Mouse (Mus musculus): ENCODE measurements at regions not wholly inside any gene's neighbourhood (a gene's known extent, or its start where the extent isn't known, plus 50 kb on each side); places are given as distances from the start of the nearest gene placed in this dataset.

- no peak for DNase-seq (ENCODE audit: extremely low spot score)
These were observed 1278.1 kb downstream of the Stim2 start for GRCm38 (mm10) chr5:55276265-55276837.

GRCm38 (mm10) chr5:55293301-55293700 is 1295.0 kb downstream of the Stim2 start:
- peak; percentile 6 for DNase-seq (ENCODE audit: extremely low spot score)

GRCm38 (mm10) chr5:55293978-55294377 is 1295.7 kb downstream of the Stim2 start:
- DNase-seq (ENCODE audit: extremely low spot score), result peak; percentile 1

GRCm38 (mm10) chr5:55294781-55295180 is 1296.5 kb downstream of the Stim2 start:
- no peak for DNase-seq (ENCODE audit: extremely low spot score)

GRCm38 (mm10) chr5:55301538-55301937 is 1303.2 kb downstream of the Stim2 start:
- DNase-seq (ENCODE audit: extremely low spot score), result no peak

GRCm38 (mm10) chr5:55345968-55346367 is 1347.7 kb downstream of the Stim2 start:
- DNase-seq (ENCODE audit: extremely low spot score), result no peak

- peak; percentile 6 for DNase-seq (ENCODE audit: extremely low spot score)
These were observed 1357.2 kb downstream of the Stim2 start for GRCm38 (mm10) chr5:55355483-55355882.

- no peak for DNase-seq (ENCODE audit: extremely low spot score)
These were observed 1376.0 kb downstream of the Stim2 start for GRCm38 (mm10) chr5:55374295-55374694.

GRCm38 (mm10) chr5:55390846-55391245 is 1392.5 kb downstream of the Stim2 start:
- DNase-seq (ENCODE audit: extremely low spot score), result no peak

- no peak for DNase-seq (ENCODE audit: extremely low spot score)
These were observed 1397.7 kb downstream of the Stim2 start for GRCm38 (mm10) chr5:55395986-55396385.

GRCm38 (mm10) chr5:55416146-55416545 is 1417.8 kb downstream of the Stim2 start:
- no peak for DNase-seq (ENCODE audit: extremely low spot score)

GRCm38 (mm10) chr5:55439158-55439557 is 1440.9 kb downstream of the Stim2 start:
- no peak for DNase-seq (ENCODE audit: extremely low spot score)

GRCm38 (mm10) chr5:55449064-55449463 is 1450.8 kb downstream of the Stim2 start:
- DNase-seq (ENCODE audit: extremely low spot score), result no peak
